Mouse (Mus musculus) neutrophil, adult 5-6 weeks (primary cell): ENCODE results near the gene Psmc3ip. TPM values are rescaled to one million over a fixed set of nuclear protein-coding genes. Genes with fewer than 3 reads are reported as not detected.
A peak's percentile ranks its signal among the peaks of the same experiment; 100 is the strongest.
"Not testable (repeated sequence)": the region's sequence is repeated elsewhere in the genome, so short reads cannot be mapped to it uniquely, and the experiment has no call there.

Experiments
- ATAC-seq: fragments of 151-379, 151-347 bp; 2 replicates; pipeline ENCODE4 v1.8.0; 2017; ENCODE audit warnings: mild to moderate bottlenecking, moderate TSS enrichment; ENCODE audit not compliant: insufficient number of reproducible peaks, poor library complexity, low FRiP score, severe bottlenecking; ENCODE audit errors: extremely low read depth
- total RNA-seq: library from RNA; stranded (forward); fragments of 200-1000 nt; gene quantifications from 2 replicates; pipeline ENCODE4 v1.2.3, GENCODE M21; 2017

Psmc3ip gene
- 3.6 and 4.0 TPM in 2 replicates for total RNA-seq

- ATAC-seq: peak; percentile 96
Measured at GRCm38 (mm10) chr11:101095314-101096024, at the start of gene Psmc3ip. Gene Psmc3ip (minus strand): TSS chr11:101095436.

- ATAC-seq: peak; percentile 58
Measured at GRCm38 (mm10) chr11:101143338-101144225, 48.3 kb upstream of the Psmc3ip start.

DNA sequence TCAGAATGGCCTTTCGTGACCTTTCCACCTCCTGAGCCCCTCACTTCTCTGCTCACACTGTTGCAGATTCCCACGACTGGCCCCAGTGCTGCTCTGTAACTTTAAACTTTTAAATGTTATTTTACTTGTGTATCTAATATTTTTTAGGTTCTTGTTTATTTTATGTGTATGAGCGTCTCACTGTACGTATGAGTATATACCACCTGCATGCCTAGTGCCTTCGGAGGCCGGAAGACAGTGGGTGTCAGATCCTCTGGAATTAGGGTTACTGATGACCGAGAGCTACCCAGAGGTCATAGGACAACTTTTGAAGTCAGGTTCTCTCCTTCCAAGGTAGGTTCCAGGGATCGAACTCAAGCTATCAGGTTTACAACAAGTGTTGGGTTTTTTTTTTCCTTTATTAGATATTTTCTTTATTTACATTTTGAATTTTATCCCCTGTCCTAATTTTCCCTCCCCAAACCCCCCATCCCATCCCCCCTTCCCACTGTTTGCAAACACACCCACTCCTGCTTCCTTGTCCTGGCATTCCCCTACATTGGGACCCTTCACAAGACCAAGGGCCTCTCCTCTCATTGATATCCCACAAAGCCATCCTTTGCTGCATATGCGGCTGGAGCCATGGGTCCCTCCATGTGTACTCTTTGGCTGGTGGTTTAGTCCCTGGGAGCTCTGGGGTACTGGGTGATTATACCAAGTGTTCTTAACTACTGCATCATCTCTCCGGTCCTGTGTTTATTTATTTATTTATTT lies 47.2 kb upstream of the Psmc3ip start:
- no peak for ATAC-seq

DNA sequence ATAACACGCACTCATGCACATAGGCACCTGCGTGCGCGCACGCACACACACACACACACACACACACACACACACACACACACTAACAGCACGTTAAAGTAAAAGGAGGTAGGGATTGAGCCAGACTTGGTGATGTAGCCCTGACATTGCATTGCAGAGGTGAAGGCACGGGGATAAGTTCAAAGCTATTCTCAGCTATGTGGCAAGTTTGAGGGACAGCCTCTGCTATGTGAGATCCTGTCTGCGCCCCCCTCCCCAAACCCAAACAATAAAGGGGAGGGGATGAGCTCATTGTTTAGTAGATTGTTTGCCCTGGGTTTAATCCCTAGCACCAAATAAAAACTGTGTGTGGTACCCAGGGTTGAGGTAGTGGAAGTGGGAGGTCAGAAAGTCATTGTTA lies 45.9 kb upstream of the Psmc3ip start:
- ATAC-seq: no peak

DNA sequence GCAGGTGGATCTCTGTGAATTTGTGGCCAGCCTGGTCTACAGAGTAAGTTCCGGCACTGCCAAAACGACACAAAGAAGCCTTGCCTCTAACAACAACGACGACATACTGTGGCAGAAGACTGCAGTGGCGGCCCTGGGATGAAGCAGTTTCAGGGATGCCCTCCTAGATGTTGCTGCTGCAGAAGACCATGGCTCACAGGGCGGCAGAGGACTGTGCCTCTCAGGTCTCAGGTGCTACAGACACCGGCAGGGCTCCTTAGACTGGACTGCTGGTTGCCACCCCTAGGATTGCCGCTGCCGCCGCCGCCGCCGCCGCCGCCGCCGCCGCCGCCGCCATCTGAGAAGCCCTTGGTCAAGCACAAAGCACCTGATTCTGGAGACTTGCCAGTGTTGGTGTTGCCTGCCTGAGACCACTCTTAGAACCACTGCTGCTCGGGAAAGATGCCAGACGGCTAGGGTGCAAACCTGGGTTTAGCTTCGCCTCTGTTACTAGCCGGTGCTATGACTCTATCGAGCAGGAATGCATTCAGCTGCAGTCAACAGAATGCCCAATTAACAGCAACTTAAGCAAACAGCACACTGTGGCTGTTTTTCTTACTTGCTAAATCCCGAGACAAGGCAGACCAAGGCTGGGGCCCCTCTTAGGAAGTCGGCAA lies 45.1 kb upstream of the Psmc3ip start:
- no peak for ATAC-seq

GRCm38 (mm10) chr11:101138536-101139181 lies 43.4 kb upstream of the Psmc3ip start:
- ATAC-seq: no peak

DNA sequence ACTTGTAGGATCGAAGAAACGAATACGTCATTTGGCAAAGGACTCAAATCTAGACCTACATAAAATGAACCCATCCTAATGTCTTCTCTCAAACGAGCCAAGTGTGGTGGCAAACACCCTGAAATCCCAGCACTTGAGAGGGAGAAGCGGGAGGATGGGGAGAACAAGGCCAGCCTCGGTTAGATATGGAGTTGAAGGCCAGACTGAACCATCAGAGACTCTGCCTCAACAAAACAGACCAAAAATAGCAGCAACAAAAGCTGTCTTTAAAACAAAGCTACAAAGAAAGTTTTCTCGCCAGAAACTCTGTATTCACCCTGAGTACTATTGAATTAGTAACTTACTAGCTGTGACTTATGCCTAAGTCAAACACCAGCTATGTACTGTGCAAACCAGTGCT lies 41.8 kb upstream of the Psmc3ip start:
- ATAC-seq: no peak

- ATAC-seq: no peak
Measured at GRCm38 (mm10) chr11:101134217-101134865, 39.1 kb upstream of the Psmc3ip start.

GRCm38 (mm10) chr11:101133037-101133436 lies 37.8 kb upstream of the Psmc3ip start:
- no peak for ATAC-seq

DNA sequence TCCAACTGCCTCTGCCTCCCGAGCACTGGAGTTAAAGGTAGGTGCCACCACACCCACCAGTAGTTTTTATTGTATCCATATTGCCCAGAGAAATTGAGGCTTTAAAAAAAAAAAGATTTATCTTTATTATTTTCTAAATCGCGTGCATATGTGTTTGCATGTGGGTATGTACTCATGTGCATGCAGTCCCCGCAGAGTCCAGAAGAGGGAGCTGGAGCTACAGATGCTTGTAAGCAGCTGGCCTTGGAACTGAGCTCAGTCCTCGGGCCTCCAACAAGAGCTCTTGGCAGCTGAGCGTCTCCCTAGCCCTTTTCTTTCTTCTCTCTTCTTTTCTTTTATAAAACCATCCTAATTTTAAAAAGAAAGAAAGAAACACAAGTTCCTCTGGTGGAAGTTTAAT lies 36.5 kb upstream of the Psmc3ip start:
- ATAC-seq: no peak

GRCm38 (mm10) chr11:101131187-101131586 lies 36.0 kb upstream of the Psmc3ip start:
- no peak for ATAC-seq

DNA sequence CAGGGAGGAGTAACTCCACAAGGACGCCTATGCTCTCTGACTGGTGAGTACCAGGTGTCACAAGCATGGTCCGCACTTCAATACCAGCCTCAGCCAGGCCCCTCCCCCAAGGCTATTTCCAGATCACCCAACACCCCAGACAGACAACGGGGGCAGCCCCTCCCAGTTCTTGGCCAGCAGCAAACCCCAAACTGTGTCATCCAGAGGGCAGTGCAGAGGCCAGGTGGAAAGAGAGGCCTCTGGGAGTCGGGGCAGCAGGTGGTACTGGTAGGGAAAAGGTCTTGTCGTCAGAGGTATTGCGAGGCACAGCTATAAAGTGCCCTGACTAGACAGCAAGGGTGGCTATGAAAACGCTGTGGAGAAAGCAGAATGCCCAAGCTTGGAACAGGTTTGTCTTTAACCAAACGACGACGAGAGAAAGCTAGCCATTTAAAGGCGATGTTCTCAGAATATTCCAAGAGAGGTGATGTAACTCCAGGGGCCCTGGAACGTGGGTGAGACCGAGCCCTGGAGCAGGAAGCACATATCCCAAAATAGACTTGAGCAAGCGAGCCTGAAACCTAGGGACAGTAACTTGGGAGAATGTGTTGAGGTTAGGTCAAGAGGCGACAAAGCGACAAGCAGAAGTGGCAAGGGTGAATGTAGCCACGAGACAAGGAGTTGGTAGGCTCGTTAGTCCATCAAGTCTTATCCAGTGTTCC lies 35.0 kb upstream of the Psmc3ip start:
- ATAC-seq: no peak

DNA sequence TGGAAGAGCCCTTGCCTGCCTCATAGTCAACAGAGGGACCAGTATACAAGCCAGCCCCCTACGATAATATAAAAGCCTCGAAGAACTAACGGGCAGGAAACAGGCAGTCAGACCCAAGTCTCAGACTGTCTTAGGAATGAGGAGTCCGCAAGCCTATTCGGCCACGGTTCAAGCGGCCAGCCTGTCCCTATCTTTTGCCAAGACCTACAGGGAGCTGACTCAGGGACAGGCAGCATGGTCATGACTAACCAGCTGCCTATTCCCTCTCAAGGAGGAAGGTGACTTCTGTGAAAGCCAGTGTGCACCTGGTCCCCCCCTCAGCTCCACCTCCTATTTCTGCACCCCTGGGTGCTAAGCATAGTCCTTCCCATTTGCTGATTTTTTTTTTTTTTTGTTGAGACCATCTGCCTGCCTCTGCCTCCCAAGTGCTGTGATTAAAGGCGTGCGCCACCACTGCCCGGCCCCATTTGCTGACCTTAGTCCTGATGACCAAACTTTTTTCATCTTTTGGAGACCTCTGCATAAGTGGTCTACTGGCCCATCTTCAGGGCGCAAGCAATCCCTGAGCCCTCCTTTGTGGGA lies 33.9 kb upstream of the Psmc3ip start:
- ATAC-seq: no peak

DNA sequence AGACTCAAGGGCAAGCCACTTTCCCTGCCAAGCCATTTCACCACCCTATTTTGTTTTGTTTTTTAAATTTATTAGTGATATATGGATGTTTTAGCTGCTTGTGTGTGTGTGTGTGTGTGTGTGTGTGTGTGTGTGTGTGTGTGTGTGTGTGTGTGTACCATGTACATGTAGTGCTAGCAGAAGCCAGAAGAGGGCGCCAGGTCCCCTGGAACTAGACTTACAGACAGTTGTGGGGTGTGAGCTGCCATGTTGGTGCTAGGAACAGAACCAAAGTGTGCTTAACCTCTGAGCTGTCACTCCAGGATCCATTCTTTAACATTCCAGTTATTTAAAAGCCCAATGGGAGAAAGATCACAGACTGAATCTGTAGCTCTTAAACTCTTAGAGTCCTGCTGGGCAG lies 31.8 kb upstream of the Psmc3ip start:
- no peak for ATAC-seq

DNA sequence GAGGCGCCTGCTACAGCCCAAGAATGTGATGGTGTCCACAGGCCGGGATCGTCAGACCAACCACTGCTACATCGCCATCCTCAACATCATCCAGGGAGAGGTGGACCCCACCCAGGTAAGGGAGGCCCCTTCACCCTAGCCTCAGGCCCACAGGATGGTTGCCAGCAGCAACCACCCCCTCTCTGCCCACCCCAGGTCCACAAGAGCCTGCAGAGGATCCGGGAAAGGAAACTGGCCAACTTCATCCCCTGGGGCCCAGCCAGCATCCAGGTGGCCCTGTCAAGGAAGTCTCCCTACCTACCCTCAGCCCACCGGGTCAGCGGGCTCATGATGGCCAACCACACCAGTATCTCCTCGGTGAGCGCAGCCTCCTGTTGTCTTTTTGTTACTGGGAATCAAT lies 29.8 kb upstream of the Psmc3ip start:
- ATAC-seq: not testable (repeated sequence)

DNA sequence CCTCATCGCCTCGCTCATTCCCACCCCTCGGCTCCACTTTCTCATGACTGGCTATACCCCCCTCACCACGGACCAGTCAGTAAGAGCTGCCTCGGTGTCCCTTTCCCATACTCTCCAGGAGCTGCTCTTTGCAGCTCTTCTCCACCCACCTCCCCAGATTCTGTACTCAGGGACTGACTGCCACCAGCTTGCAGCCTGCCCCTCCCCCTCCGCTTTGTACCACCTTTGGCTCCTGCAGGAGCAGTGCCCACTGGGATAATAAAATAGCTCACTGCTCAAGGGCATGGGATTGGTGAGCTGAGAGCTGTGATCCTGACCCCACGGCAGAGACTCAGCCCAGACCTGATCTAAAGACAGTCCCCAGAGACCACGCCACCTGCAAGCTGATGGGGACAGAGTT lies 29.3 kb upstream of the Psmc3ip start:
- not testable (repeated sequence) for ATAC-seq

DNA sequence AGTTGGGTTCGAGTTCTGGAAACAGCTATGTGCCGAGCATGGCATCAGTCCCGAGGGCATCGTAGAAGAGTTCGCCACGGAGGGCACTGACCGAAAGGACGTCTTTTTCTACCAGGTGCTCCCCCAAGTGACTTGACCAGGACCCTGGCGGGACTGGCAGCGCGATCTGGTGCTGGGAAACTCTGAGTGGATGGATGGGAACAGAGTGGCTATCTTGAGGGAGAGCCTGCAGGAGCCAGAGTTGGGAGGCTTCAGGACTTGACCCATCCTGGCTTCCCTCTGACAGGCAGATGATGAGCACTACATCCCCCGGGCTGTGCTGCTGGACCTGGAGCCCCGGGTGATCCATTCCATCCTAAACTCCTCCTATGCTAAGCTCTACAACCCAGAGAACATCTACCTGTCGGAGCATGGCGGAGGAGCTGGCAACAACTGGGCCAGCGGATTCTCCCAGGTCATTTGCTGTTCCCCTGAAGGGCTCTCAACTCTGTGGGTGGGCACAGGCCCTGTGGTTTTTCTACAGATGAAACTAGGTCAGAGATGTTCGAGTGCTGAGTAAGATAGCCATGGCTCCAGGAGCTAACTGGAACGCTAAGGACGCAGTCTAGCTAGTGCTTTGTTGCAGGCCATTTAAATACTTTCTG lies 25.4 kb upstream of the Psmc3ip start:
- ATAC-seq: no peak
